In genomic region chr13:3547410-3547809, GRCm38 (mm10) we compare ENCODE assay signal across 9 mouse cellular contexts. TPM values are rescaled to one million over a fixed set of nuclear protein-coding genes. Genes with fewer than 3 reads are reported as not detected.
DNase-seq lines count a peak whose midpoint lies in the region; TF ChIP-seq lines count a peak whose summit lies in the region.
"Had no signal": no experiment of that assay in that cellular context is flagged by ENCODE, and none has a peak within 500 bp of the region (broad histone marks: within the 10 kb centered on the region; RNA-seq: fewer than 3 reads in every experiment).

No protein-coding gene starts in this region.

- peak overlapping the region; percentile 18; the same call in 1 of the 2 replicates for H3K27ac ChIP-seq in layer of hippocampus, adult 2 months
- H3K27ac ChIP-seq: kidney, embryonic 15.5 days; liver, embryonic 13.5 days had no signal

- no peak overlapping the region for H3K4me3 ChIP-seq in layer of hippocampus, adult 2 months
- H3K4me3 ChIP-seq: kidney, embryonic 15.5 days; liver, embryonic 13.5 days had no signal

- no peak for DNase-seq in layer of hippocampus, adult 2 months (ENCODE audit: low spot score in 2 of 2)
- DNase-seq in layer of hippocampus, postnatal 14 days (ENCODE audit: low spot score in 2 of 2) = no peak
- peak; percentile 43 to 70 for DNase-seq in cerebellum, postnatal 25 days
- DNase-seq in gonadal fat pad, adult 2 months (ENCODE audit: low read depth) = peak; percentile 74
- DNase-seq in testis, postnatal 14 days (ENCODE audit: low spot score) = peak; percentile 35
- no peak for DNase-seq in thymus, postnatal 14 days
- no peak for DNase-seq in left cerebral cortex, adult 18-20 months (ENCODE audit: low spot score in 2 of 2)
- DNase-seq: liver, embryonic 13.5 days had no signal

- no peak for TF ChIP-seq CTCF in layer of hippocampus, adult 2 months (conservative IDR thresholded peaks at IDR 0.05)

RNA-seq across cellular contexts. Expression of gene Gdi2, which starts 9.5 kb away (rescaled TPM):
- total RNA-seq in layer of hippocampus, adult 2 months (2021) = 100 to 1,000 TPM; 277 to 290 TPM
- total RNA-seq in layer of hippocampus, postnatal 14 days (2021) = 100 to 1,000 TPM; 301 to 313 TPM
- 196 and 205 TPM in 2 replicates for polyA plus RNA-seq in gonadal fat pad, adult 2 months (2012; rRNA removed)
- total RNA-seq in left cerebral cortex, adult 18-20 months (2021) = 100 to 1,000 TPM; 313 to 314 TPM

Comparison
In these comparisons a context has a peak if more than half of its experiments do, and no peak if none do; other contexts are left out.
1. DNase-seq: peak in cerebellum, postnatal 25 days (2 of 2), gonadal fat pad, adult 2 months (single experiment) and testis, postnatal 14 days (single experiment); none in layer of hippocampus, adult 2 months (0 of 2), layer of hippocampus, postnatal 14 days (0 of 2), thymus, postnatal 14 days (single experiment) and left cerebral cortex, adult 18-20 months (0 of 2).